Mouse (Mus musculus): Measurements from ENCODE around the gene Trp73.

- no peak for TF ChIP-seq CTCF (IDR thresholded peaks at IDR 0.05; ENCODE audit: low read depth)
- TF ChIP-seq EP300 (IDR thresholded peaks at IDR 0.05; ENCODE audit: low read depth): no peak
Measured at GRCm38 (mm10) chr4:154022407-154022806, 117.6 kb downstream of the Trp73 start.

Measured in heart, postnatal 0 days (tissue).